Mouse (Mus musculus) B cell, adult 62 days (primary cell): Measurements from ENCODE around the gene Neu4. TPM values are rescaled to one million over a fixed set of nuclear protein-coding genes. Genes with fewer than 3 reads are reported as not detected.

Experiments used
- total RNA-seq: library from RNA; stranded (reverse); gene quantifications from 4 replicates; pipeline ENCODE4 v1.2.4, GENCODE M21; 2023

The Neu4 gene
- not detected in 4 replicates for total RNA-seq

GRCm38 (mm10) chr1:94020151-94020550, at the start of gene Neu4:
Neu4 (plus strand) TSS chr1:94020451.

GRCm38 (mm10) chr1:93990209-93990608, 30.0 kb upstream of the Neu4 start, which contains the start of gene Gal3st2c:
Gal3st2c (plus strand) TSS chr1:93990509.

GRCm38 (mm10) chr1:94052373-94052772, 32.1 kb downstream of the Neu4 start, which contains the start of gene Pdcd1:
Pdcd1 (minus strand) TSS chr1:94052553.

Other genes with a start within 250 kb of the Neu4 start
- 55.5 to 59.9 TPM (median 56.4 TPM) in 4 replicates for gene Dtymk, start 218.5 kb upstream of the Neu4 start, total RNA-seq
- 35.2 to 44.9 TPM (median 43.0 TPM) in 4 replicates for gene Ing5, start 216.5 kb upstream of the Neu4 start, total RNA-seq
- gene D2hgdh, start 195.5 kb upstream of the Neu4 start, total RNA-seq, result 31.7 to 44.2 TPM (median 39.9 TPM) in 4 replicates
- gene Gal3st2, start 159.1 kb upstream of the Neu4 start, total RNA-seq, result 0.21 to 0.98 TPM (median 0.89 TPM) in 3 of 4 replicates, not detected in the other
- 0.72 to 1.3 TPM (median 1.0 TPM) in 4 replicates for gene Gal3st2b, start 102.1 kb upstream of the Neu4 start, total RNA-seq
- gene Gal3st2c, start 29.9 kb upstream of the Neu4 start, total RNA-seq, result 0.06 to 0.15 TPM (median 0.06 TPM) in 3 of 4 replicates, not detected in the other
- gene Pdcd1, start 32.1 kb downstream of the Neu4 start, total RNA-seq, result 0.29 TPM in 1 of 4 replicates, not detected in the others